Mouse (Mus musculus) layer of hippocampus, adult 9-10 months (tissue): ENCODE data around the gene Tle2.

ENCODE experiments used
- DNase-seq: peaks from one replicate; pipeline ENCODE4 v3.0.0; 2022; ENCODE audit warnings: low spot score

Gene Tle2

GRCm38 (mm10) chr10:81575208-81575631 is 859 bp downstream of the Tle2 start:
- DNase-seq, result no peak

GRCm38 (mm10) chr10:81575695-81576094 is 1.3 kb downstream of the Tle2 start:
- no peak for DNase-seq

- no peak for DNase-seq
These were observed 5.6 kb downstream of the Tle2 start for GRCm38 (mm10) chr10:81579967-81580366.

GRCm38 (mm10) chr10:81580441-81581070 is 6.2 kb downstream of the Tle2 start:
- DNase-seq, result no peak

GRCm38 (mm10) chr10:81583347-81583746 is 9.0 kb downstream of the Tle2 start:
- no peak for DNase-seq

- DNase-seq, result no peak
These were observed 14.4 kb downstream of the Tle2 start for GRCm38 (mm10) chr10:81588739-81589138.

- DNase-seq, result no peak
These were observed 17.5 kb downstream of the Tle2 start for GRCm38 (mm10) chr10:81591846-81592245.

- no peak for DNase-seq
These were observed 18.3 kb downstream of the Tle2 start for GRCm38 (mm10) chr10:81592631-81593030.

GRCm38 (mm10) chr10:81593223-81593622 is 18.9 kb downstream of the Tle2 start:
- no peak for DNase-seq

- no peak for DNase-seq
These were observed 19.6 kb downstream of the Tle2 start for GRCm38 (mm10) chr10:81593935-81594334.

- no peak for DNase-seq
These were observed 21.2 kb downstream of the Tle2 start for GRCm38 (mm10) chr10:81595599-81595998.

- DNase-seq, result no peak
These were observed 22.2 kb downstream of the Tle2 start for GRCm38 (mm10) chr10:81596611-81597010.

- DNase-seq, result no peak
These were observed 23.0 kb downstream of the Tle2 start for GRCm38 (mm10) chr10:81597137-81597950.

- no peak for DNase-seq
These were observed 24.0 kb downstream of the Tle2 start for GRCm38 (mm10) chr10:81598342-81598741.

GRCm38 (mm10) chr10:81598871-81599270 is 24.5 kb downstream of the Tle2 start:
- no peak for DNase-seq

- no peak for DNase-seq
These were observed 25.3 kb downstream of the Tle2 start for GRCm38 (mm10) chr10:81599630-81600029.

GRCm38 (mm10) chr10:81600096-81600495 is 25.7 kb downstream of the Tle2 start:
- no peak for DNase-seq

- DNase-seq, result peak; percentile 83
These were observed 26.4 kb downstream of the Tle2 start, which contains the start of gene Tle6 for GRCm38 (mm10) chr10:81600738-81601203. TSS of gene Tle6 (minus strand) at chr10:81601073.

- no peak for DNase-seq
These were observed 27.1 kb downstream of the Tle2 start for GRCm38 (mm10) chr10:81601396-81601905.

- DNase-seq, result no peak
These were observed 28.4 kb downstream of the Tle2 start for GRCm38 (mm10) chr10:81602741-81603151.

GRCm38 (mm10) chr10:81604019-81604967 is 29.9 kb downstream of the Tle2 start:
- no peak for DNase-seq
